Mouse (Mus musculus) stomach, embryonic 15.5 days (tissue): ENCODE data around the gene Htr1f. TPM values are rescaled to one million over a fixed set of nuclear protein-coding genes. Genes with fewer than 3 reads are reported as not detected.

Experiments
- ATAC-seq: fragments of 200-750 bp; cut with Nextera tagmentation; 2 replicates; pipeline ENCODE4 v1.8.0; 2017; ENCODE audit warnings: low read depth, moderate number of reproducible peaks, moderate TSS enrichment; ENCODE audit not compliant: insufficient read depth, low FRiP score
- H3K27ac ChIP-seq: fragments of 300-500 bp; sonication (generic); 2 replicates; pipeline ENCODE4 v1.5.1; 2015; ENCODE audit warnings: mild to moderate bottlenecking, inconsistent platforms
- H3K27me3 ChIP-seq: fragments of 300-500 bp; sonication (generic); replicated peaks from 2 replicates; pipeline ENCODE4 v1.6.1; 2015; ENCODE audit warnings: inconsistent platforms
- H3K36me3 ChIP-seq: fragments of 300-500 bp; sonication (generic); 2 replicates; pipeline ENCODE4 v1.6.1; 2015; ENCODE audit warnings: inconsistent platforms
- H3K4me1 ChIP-seq: fragments of 300-500 bp; sonication (generic); 2 replicates; pipeline ENCODE4 v1.6.1; 2015; ENCODE audit warnings: inconsistent platforms
- H3K4me2 ChIP-seq: fragments of 300-500 bp; sonication (generic); 2 replicates; pipeline ENCODE4 v1.6.1; 2015; ENCODE audit warnings: mild to moderate bottlenecking, inconsistent platforms
- H3K4me3 ChIP-seq: fragments of 300-500 bp; sonication (generic); replicated peaks from 2 replicates; pipeline ENCODE4 v1.5.1; 2015; ENCODE audit warnings: inconsistent platforms
- H3K9ac ChIP-seq: fragments of 300-500 bp; sonication (generic); 2 replicates; pipeline ENCODE4 v1.6.1; 2015; ENCODE audit warnings: inconsistent platforms
- H3K9me3 ChIP-seq: fragments of 300-500 bp; sonication (generic); 2 replicates; pipeline ENCODE4 v1.6.1; 2016; ENCODE audit warnings: inconsistent platforms
- WGBS: fragments of 180-500 bp; shearing (Covaris S2); methylation state at CpG from one replicate; pipeline ENCODE4 v1.1.7; 2015; 5-methylcytosine and 5-hydroxymethylcytosine counted together
- microRNA-seq: library from miRNA; unstranded; fragments of <30 nt; microRNA quantifications from one replicate; pipeline ENCODE4, GENCODE M21; 2016
- polyA plus RNA-seq: library from polyadenylated mRNA; unstranded; fragments of >200 nt; fragmentation: Nextera tagmentation; extraction: Ambion mirVana; gene quantifications from 2 replicates; pipeline ENCODE4 v1.2.1, GENCODE M21; 2015

Htr1f gene
- polyA plus RNA-seq, 1 experiment from 2014 or later = 0.06 TPM

GRCm38 (mm10) chr16:64880986-64881385 is 224.7 kb downstream of the Htr1f start:
- Histone ChIP-seq H3K4me3 (no peak overlapping the region), H3K9me3 (no peaks in the 10 kb centered on the region), H3K4me1 (0 out of 2 replicates have a peak, but pooled peaks cover 5% of the 10 kb centered on the region), H3K27ac (no peak overlapping the region), H3K27me3 (no peaks in the 10 kb centered on the region), H3K4me2 (no peak overlapping the region), H3K36me3 (no peaks in the 10 kb centered on the region), H3K9ac (no peak overlapping the region)
- ATAC-seq = no peak
- 82% methylated on average over 3 of the region's 3 CpGs for WGBS

- H3K4me1 ChIP-seq = 0 out of 2 replicates have a peak, but pooled peaks cover 5% of the 10 kb centered on the region
- no peak overlapping the region for H3K27ac ChIP-seq
- H3K4me2 ChIP-seq = no peak overlapping the region
- H3K4me3 ChIP-seq = no peak overlapping the region
- H3K9ac ChIP-seq = no peak overlapping the region
- H3K9me3 ChIP-seq = no peaks in the 10 kb centered on the region
- WGBS = 39% methylated on average over 5 of the region's 5 CpGs
- ATAC-seq = no peak
- H3K36me3 ChIP-seq = no peaks in the 10 kb centered on the region
- H3K27me3 ChIP-seq = no peaks in the 10 kb centered on the region
These were observed 225.9 kb downstream of the Htr1f start for GRCm38 (mm10) chr16:64879735-64880134.

- H3K4me1 ChIP-seq = no peaks in the 10 kb centered on the region
- ATAC-seq = no peak
- 78% methylated on average over 3 of the region's 3 CpGs for WGBS
- H3K9ac ChIP-seq = no peak overlapping the region
- no peaks in the 10 kb centered on the region for H3K36me3 ChIP-seq
- H3K4me3 ChIP-seq = no peak overlapping the region
- no peaks in the 10 kb centered on the region for H3K9me3 ChIP-seq
- H3K4me2 ChIP-seq = no peak overlapping the region
- H3K27ac ChIP-seq = no peak overlapping the region
- H3K27me3 ChIP-seq = no peaks in the 10 kb centered on the region
These were observed 227.0 kb downstream of the Htr1f start for GRCm38 (mm10) chr16:64878611-64879132.

- Histone ChIP-seq H3K4me1 (no peaks in the 10 kb centered on the region), H3K4me3 (no peak overlapping the region), H3K9me3 (no peaks in the 10 kb centered on the region), H3K27ac (no peak overlapping the region), H3K9ac (no peak overlapping the region), H3K36me3 (no peaks in the 10 kb centered on the region), H3K27me3 (no peaks in the 10 kb centered on the region), H3K4me2 (no peak overlapping the region)
- 87% methylated on average over 3 of the region's 3 CpGs for WGBS
- ATAC-seq = no peak
These were observed 228.3 kb downstream of the Htr1f start for GRCm38 (mm10) chr16:64877314-64877713.

- no peaks in the 10 kb centered on the region for H3K36me3 ChIP-seq
- WGBS = 77% methylated on average over 4 of the region's 4 CpGs
- H3K4me3 ChIP-seq = no peak overlapping the region
- no peaks in the 10 kb centered on the region for H3K9me3 ChIP-seq
- no peaks in the 10 kb centered on the region for H3K27me3 ChIP-seq
- no peak overlapping the region for H3K4me2 ChIP-seq
- no peak overlapping the region for H3K9ac ChIP-seq
- no peak for ATAC-seq
- H3K4me1 ChIP-seq = no peaks in the 10 kb centered on the region
- no peak overlapping the region for H3K27ac ChIP-seq
These were observed 228.9 kb downstream of the Htr1f start for GRCm38 (mm10) chr16:64876631-64877265.

- no peak for ATAC-seq
- H3K36me3 ChIP-seq = no peaks in the 10 kb centered on the region
- H3K27me3 ChIP-seq = no peaks in the 10 kb centered on the region
- H3K4me3 ChIP-seq = no peak overlapping the region
- no peaks in the 10 kb centered on the region for H3K9me3 ChIP-seq
- no peak overlapping the region for H3K4me2 ChIP-seq
- no peak overlapping the region for H3K27ac ChIP-seq
- H3K4me1 ChIP-seq = no peaks in the 10 kb centered on the region
- WGBS = 89% methylated on average over 1 of the region's 1 CpGs
- H3K9ac ChIP-seq = no peak overlapping the region
These were observed 229.8 kb downstream of the Htr1f start for GRCm38 (mm10) chr16:64875822-64876221.

GRCm38 (mm10) chr16:64875384-64875783 is 230.3 kb downstream of the Htr1f start:
- H3K36me3 ChIP-seq = no peaks in the 10 kb centered on the region
- no peak overlapping the region for H3K9ac ChIP-seq
- no peak overlapping the region for H3K4me2 ChIP-seq
- no peaks in the 10 kb centered on the region for H3K9me3 ChIP-seq
- ATAC-seq = no peak
- whole genome bisulfite sequencing = 91% methylated on average over 10 of the region's 10 CpGs
- H3K4me3 ChIP-seq = no peak overlapping the region
- H3K4me1 ChIP-seq = no peaks in the 10 kb centered on the region
- no peak overlapping the region for H3K27ac ChIP-seq
- H3K27me3 ChIP-seq = no peaks in the 10 kb centered on the region

Small RNA genes within 50 kb of the gene (microRNA-seq; reads per million reads assigned to microRNA genes)
- not detected for gene Gm23374
